Mouse (Mus musculus) heart, embryonic 16.5 days (tissue): ENCODE results near the gene Zbtb17. TPM values are rescaled to one million over a fixed set of nuclear protein-coding genes. Genes with fewer than 3 reads are reported as not detected.
A peak's percentile ranks its signal among the peaks of the same experiment; 100 is the strongest.

Experiments
- ATAC-seq: fragments of 200-750 bp; cut with Nextera tagmentation; replicated peaks from 2 replicates; pipeline ENCODE4 v1.8.0; 2017; ENCODE audit warnings: moderate number of reproducible peaks; ENCODE audit not compliant: insufficient read depth, low FRiP score; ENCODE audit errors: extremely low read depth
- H3K27ac ChIP-seq: fragments of 300-500 bp; sonication (generic); 2 replicates; pipeline ENCODE4 v1.5.1; 2014; ENCODE audit warnings: mild to moderate bottlenecking, low read length, control low read depth, moderate library complexity
- H3K27me3 ChIP-seq: fragments of 300-500 bp; sonication (generic); 2 replicates; pipeline ENCODE4 v1.6.1; 2014; ENCODE audit warnings: low read length, mixed read lengths; ENCODE audit not compliant: control insufficient read depth, insufficient read depth
- H3K36me3 ChIP-seq: fragments of 300-500 bp; sonication (generic); 2 replicates; pipeline ENCODE4 v1.6.1; 2014; ENCODE audit not compliant: control insufficient read depth, insufficient read depth
- H3K4me1 ChIP-seq: fragments of 300-500 bp; sonication (generic); 2 replicates; pipeline ENCODE4 v1.6.1; 2014; ENCODE audit warnings: low read length, mixed read lengths; ENCODE audit not compliant: control insufficient read depth, insufficient read depth
- H3K4me2 ChIP-seq: fragments of 300-500 bp; sonication (generic); 2 replicates; pipeline ENCODE4 v1.6.1; 2014; ENCODE audit warnings: low read depth, mild to moderate bottlenecking, control low read depth, low read length
- H3K4me3 ChIP-seq: fragments of 300-500 bp; sonication (generic); 2 replicates; pipeline ENCODE4 v1.5.1; 2014; ENCODE audit warnings: mild to moderate bottlenecking, control low read depth, low read length
- H3K9ac ChIP-seq: fragments of 300-500 bp; sonication (generic); 2 replicates; pipeline ENCODE4 v1.6.1; 2014; ENCODE audit warnings: low read length, control low read depth
- H3K9me3 ChIP-seq: fragments of 300-500 bp; sonication (generic); replicated peaks from 2 replicates; pipeline ENCODE4 v1.6.1; 2016; ENCODE audit warnings: low read length; ENCODE audit not compliant: control insufficient read depth
- WGBS: fragments of 180-500 bp; shearing (Covaris S2); extraction: QIAGEN DNeasy Blood & Tissue Kit; methylation state at CpG from one replicate; pipeline ENCODE4 v1.1.7; 2014; 5-methylcytosine and 5-hydroxymethylcytosine counted together
- polyA plus RNA-seq: library from polyadenylated mRNA; unstranded; fragments of >200 nt; fragmentation: Nextera tagmentation; extraction: Ambion mirVana; gene quantifications from 2 replicates; pipeline ENCODE4 v1.2.1, GENCODE M21; 2015

Zbtb17 gene
- polyA plus RNA-seq, 1 experiment from 2014 or later, result 22.2 TPM

GRCm38 (mm10) chr4:141454581-141455350, 10.3 kb downstream of the Zbtb17 start:
- ATAC-seq, result no peak; the same call in 1 of the 2 replicates
- no peak overlapping the region for H3K9ac ChIP-seq
- no peak overlapping the region for H3K4me2 ChIP-seq
- no peak overlapping the region for H3K27ac ChIP-seq
- peaks cover 12% of the 10 kb centered on the region for H3K4me1 ChIP-seq
- WGBS, result 66% methylated on average over 14 of the region's 14 CpGs
- H3K9me3 ChIP-seq, result no peaks in the 10 kb centered on the region
- H3K4me3 ChIP-seq, result no peak overlapping the region
- 0 out of 2 replicates have a peak, but pooled peaks cover 1% of the 10 kb centered on the region for H3K36me3 ChIP-seq
- no peaks in the 10 kb centered on the region for H3K27me3 ChIP-seq

- no peaks in the 10 kb centered on the region for H3K9me3 ChIP-seq
- no peaks in the 10 kb centered on the region for H3K27me3 ChIP-seq
- no peak overlapping the region for H3K4me2 ChIP-seq
- ATAC-seq, result no peak
- H3K36me3 ChIP-seq, result 0 out of 2 replicates have a peak, but pooled peaks cover 2% of the 10 kb centered on the region
- H3K4me1 ChIP-seq, result peaks cover 12% of the 10 kb centered on the region
- no peak overlapping the region for H3K27ac ChIP-seq
- 86% methylated on average over 4 of the region's 4 CpGs for WGBS
- H3K9ac ChIP-seq, result no peak overlapping the region
- H3K4me3 ChIP-seq, result no peak overlapping the region
These were observed 11.1 kb downstream of the Zbtb17 start for GRCm38 (mm10) chr4:141455526-141455925.

GRCm38 (mm10) chr4:141456193-141456938, 11.9 kb downstream of the Zbtb17 start:
- H3K27me3 ChIP-seq, result no peaks in the 10 kb centered on the region
- 89% methylated on average over 14 of the region's 14 CpGs for WGBS
- no peaks in the 10 kb centered on the region for H3K9me3 ChIP-seq
- ATAC-seq, result no peak
- no peak overlapping the region for H3K4me2 ChIP-seq
- no peak overlapping the region for H3K9ac ChIP-seq
- no peak overlapping the region for H3K27ac ChIP-seq
- H3K36me3 ChIP-seq, result 0 out of 2 replicates have a peak, but pooled peaks cover 2% of the 10 kb centered on the region
- no peak overlapping the region for H3K4me3 ChIP-seq
- peaks cover 12% of the 10 kb centered on the region for H3K4me1 ChIP-seq

GRCm38 (mm10) chr4:141458236-141458635, 13.8 kb downstream of the Zbtb17 start:
- H3K36me3 ChIP-seq, result peaks cover 6% of the 10 kb centered on the region; the same call in 1 of the 2 replicates
- 27% methylated on average over 7 of the region's 7 CpGs for WGBS
- no peak overlapping the region for H3K9ac ChIP-seq
- H3K4me2 ChIP-seq, result no peak overlapping the region
- no peaks in the 10 kb centered on the region for H3K9me3 ChIP-seq
- peaks cover 12% of the 10 kb centered on the region for H3K4me1 ChIP-seq
- ATAC-seq, result peak; percentile 47; the same call in 1 of the 2 replicates
- H3K27me3 ChIP-seq, result no peaks in the 10 kb centered on the region
- H3K4me3 ChIP-seq, result no peak overlapping the region
- H3K27ac ChIP-seq, result peak overlapping the region; percentile 44; the same call in 1 of the 2 replicates

GRCm38 (mm10) chr4:141458888-141459287, 14.4 kb downstream of the Zbtb17 start:
- no peak for ATAC-seq
- H3K9ac ChIP-seq, result no peak overlapping the region
- peaks cover 8% of the 10 kb centered on the region for H3K36me3 ChIP-seq
- no peak overlapping the region for H3K27ac ChIP-seq
- no peaks in the 10 kb centered on the region for H3K27me3 ChIP-seq
- 82% methylated on average over 3 of the region's 3 CpGs for WGBS
- H3K9me3 ChIP-seq, result no peaks in the 10 kb centered on the region
- H3K4me2 ChIP-seq, result no peak overlapping the region
- H3K4me3 ChIP-seq, result no peak overlapping the region
- peaks cover 12% of the 10 kb centered on the region for H3K4me1 ChIP-seq

GRCm38 (mm10) chr4:141459766-141460165, 15.3 kb downstream of the Zbtb17 start:
- Histone ChIP-seq H3K27me3 (no peaks in the 10 kb centered on the region), H3K36me3 (peaks cover 17% of the 10 kb centered on the region), H3K4me3 (no peak overlapping the region), H3K4me2 (no peak overlapping the region), H3K27ac (no peak overlapping the region), H3K4me1 (peaks cover 12% of the 10 kb centered on the region), H3K9ac (no peak overlapping the region), H3K9me3 (no peaks in the 10 kb centered on the region)
- WGBS, result 82% methylated on average over 9 of the region's 9 CpGs
- no peak for ATAC-seq

- no peak for ATAC-seq
- H3K36me3 ChIP-seq, result peaks cover 24% of the 10 kb centered on the region
- 87% methylated on average over 4 of the region's 4 CpGs for WGBS
These were observed 16.0 kb downstream of the Zbtb17 start for GRCm38 (mm10) chr4:141460481-141460880.

GRCm38 (mm10) chr4:141461088-141461487, 16.6 kb downstream of the Zbtb17 start:
- Histone ChIP-seq H3K36me3 (peaks cover 28% of the 10 kb centered on the region), H3K4me2 (no peak overlapping the region), H3K9me3 (no peaks in the 10 kb centered on the region), H3K27ac (no peak overlapping the region), H3K4me3 (no peak overlapping the region), H3K4me1 (peaks cover 12% of the 10 kb centered on the region), H3K27me3 (no peaks in the 10 kb centered on the region), H3K9ac (no peak overlapping the region)
- ATAC-seq, result no peak
- 67% methylated on average over 12 of the region's 12 CpGs for WGBS

More at GRCm38 (mm10) chr4:141460481-141460880, 16.0 kb downstream of the Zbtb17 start:
- Histone ChIP-seq H3K27ac (no peak overlapping the region), H3K4me2 (no peak overlapping the region), H3K9me3 (no peaks in the 10 kb centered on the region), H3K4me3 (no peak overlapping the region), H3K27me3 (no peaks in the 10 kb centered on the region), H3K4me1 (peaks cover 12% of the 10 kb centered on the region), H3K9ac (no peak overlapping the region)

GRCm38 (mm10) chr4:141461576-141461975, 17.1 kb downstream of the Zbtb17 start:
- peaks cover 12% of the 10 kb centered on the region for H3K4me1 ChIP-seq
- no peak overlapping the region for H3K4me2 ChIP-seq
- no peak for ATAC-seq
- no peak overlapping the region for H3K9ac ChIP-seq
- H3K27me3 ChIP-seq, result no peaks in the 10 kb centered on the region
- H3K27ac ChIP-seq, result no peak overlapping the region
- H3K4me3 ChIP-seq, result no peak overlapping the region
- H3K36me3 ChIP-seq, result peaks cover 33% of the 10 kb centered on the region
- 91% methylated on average over 12 of the region's 12 CpGs for WGBS
- H3K9me3 ChIP-seq, result no peaks in the 10 kb centered on the region
